Mouse (Mus musculus): ENCODE measurements at regions not wholly inside any gene's neighbourhood (a gene's known extent, or its start where the extent isn't known, plus 50 kb on each side); places are given as distances from the start of the nearest gene placed in this dataset.

DNA sequence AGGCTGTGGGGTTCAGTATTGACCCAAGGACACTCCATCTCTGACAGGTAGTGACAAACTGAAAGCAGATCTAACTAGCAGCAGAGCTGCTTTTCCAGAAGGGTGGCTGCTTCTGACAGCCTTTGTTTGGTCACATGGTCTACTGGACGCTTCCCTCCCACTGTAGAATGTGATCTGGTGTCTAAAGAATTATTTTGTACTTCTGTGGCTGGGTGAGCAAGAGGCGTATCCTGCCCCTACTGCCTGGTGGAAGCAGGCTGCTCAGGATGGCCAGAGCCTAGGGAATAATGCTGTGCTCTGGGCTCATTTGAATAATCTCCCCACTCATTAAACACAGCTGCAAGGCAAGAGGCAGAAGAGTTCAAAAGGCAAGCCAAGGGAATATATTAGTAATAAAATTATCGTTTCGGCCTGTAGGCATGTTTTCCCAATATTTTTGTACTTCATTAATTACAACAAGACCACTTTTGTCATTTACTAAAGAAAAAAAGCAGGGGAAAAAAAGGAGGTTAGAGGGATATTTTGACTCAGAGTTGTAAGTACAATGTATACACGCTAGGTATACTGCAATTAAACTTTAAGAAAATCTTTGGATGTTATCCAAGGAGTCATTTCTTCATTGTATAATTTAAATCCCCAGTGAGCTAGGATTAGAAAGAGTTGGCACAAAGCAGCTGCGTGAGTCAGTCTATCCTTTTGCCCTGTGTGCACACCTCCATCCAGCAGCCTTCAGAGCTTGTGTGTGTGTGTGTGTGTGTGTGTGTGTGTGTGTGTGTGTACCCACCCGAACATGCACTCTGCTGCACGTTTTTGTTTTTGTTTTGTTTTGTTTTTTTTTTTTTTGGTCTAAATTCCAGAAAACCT is 504.3 kb upstream of the Tmpo start:
- no peaks in the 10 kb centered on the region for H3K4me1 ChIP-seq (replicated peaks)
- no peak overlapping the region for H3K9ac ChIP-seq
- no peaks in the 10 kb centered on the region; the same call in 1 of the 2 replicates for H3K9me3 ChIP-seq (replicated peaks)
- H3K4me3 ChIP-seq (replicated peaks) = no peak overlapping the region
- ATAC-seq (ENCODE audit: low read depth) (no peak), DNase-seq (no peak)
- no peak overlapping the region for H3K4me2 ChIP-seq
- 48% methylated on average over 8 of the region's 8 CpGs for whole genome bisulfite sequencing (ENCODE audit: insufficient replicate concordance)
- no peak overlapping the region for H3K27ac ChIP-seq
- H3K27me3 ChIP-seq = no peaks in the 10 kb centered on the region
- no peaks in the 10 kb centered on the region for H3K36me3 ChIP-seq

DNA sequence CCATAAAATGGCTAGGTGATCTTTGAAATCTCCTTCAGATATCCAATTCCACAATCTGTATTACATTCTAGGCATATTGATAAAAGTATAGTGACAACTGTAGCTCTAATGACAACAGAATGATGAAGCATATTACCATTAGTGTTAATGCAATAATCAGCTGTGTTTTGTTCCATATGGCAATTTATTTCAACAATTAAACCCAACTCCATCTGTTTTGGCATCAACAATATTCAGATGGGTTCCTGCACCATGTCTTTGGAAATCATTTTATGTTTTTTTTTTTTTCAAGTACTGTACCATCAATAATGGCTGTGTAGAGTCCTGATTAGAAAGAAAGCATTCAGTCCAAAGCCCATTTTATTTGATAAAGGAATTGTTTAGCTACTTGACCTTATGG is 498.5 kb upstream of the Tmpo start:
- H3K9me3 ChIP-seq (replicated peaks) = no peaks in the 10 kb centered on the region

GRCm38 (mm10) chr10:91637911-91638310 is 456.8 kb upstream of the Tmpo start:
- Histone ChIP-seq H3K9ac (no peak overlapping the region), H3K27me3 (no peaks in the 10 kb centered on the region), H3K4me3 (replicated peaks) (no peak overlapping the region), H3K27ac (no peak overlapping the region), H3K4me2 (no peak overlapping the region), H3K36me3 (no peaks in the 10 kb centered on the region), H3K9me3 (replicated peaks) (no peaks in the 10 kb centered on the region), H3K4me1 (replicated peaks) (no peaks in the 10 kb centered on the region)
- DNase-seq = no peak
- no peak for ATAC-seq (ENCODE audit: low read depth)

More for the DNA sequence above, 498.5 kb upstream of the Tmpo start:
- H3K27ac ChIP-seq = no peak overlapping the region
- DNase-seq = no peak
- no peak for ATAC-seq (ENCODE audit: low read depth)
- H3K4me2 ChIP-seq = no peak overlapping the region
- no peaks in the 10 kb centered on the region for H3K27me3 ChIP-seq
- no peaks in the 10 kb centered on the region for H3K36me3 ChIP-seq
- no peaks in the 10 kb centered on the region for H3K4me1 ChIP-seq (replicated peaks)
- H3K4me3 ChIP-seq (replicated peaks) = no peak overlapping the region
- no peak overlapping the region for H3K9ac ChIP-seq

DNA sequence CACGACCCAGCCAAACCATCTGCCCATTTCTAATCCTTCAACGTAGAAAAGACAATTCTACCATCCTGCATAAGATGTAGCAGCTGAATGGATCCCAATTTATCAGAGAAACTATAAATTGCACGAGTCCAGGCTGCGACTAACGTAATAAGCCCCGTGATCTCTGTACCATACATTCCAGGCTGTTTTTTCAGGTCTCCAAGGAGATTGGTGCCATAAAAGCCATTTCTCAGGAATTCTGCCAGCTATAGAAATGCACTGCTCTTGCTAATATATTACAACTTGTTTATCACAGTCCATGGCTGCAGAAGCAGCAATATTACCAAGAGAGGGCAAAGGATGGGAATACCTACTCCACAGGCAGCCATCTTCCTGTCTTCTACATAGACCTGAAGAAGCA is 447.6 kb upstream of the Tmpo start:
- H3K4me3 ChIP-seq (replicated peaks) = no peak overlapping the region
- H3K4me1 ChIP-seq (replicated peaks) = no peaks in the 10 kb centered on the region
- ATAC-seq (ENCODE audit: low read depth) (no peak), DNase-seq (no peak)
- H3K4me2 ChIP-seq = no peak overlapping the region
- no peaks in the 10 kb centered on the region for H3K27me3 ChIP-seq
- no peaks in the 10 kb centered on the region for H3K9me3 ChIP-seq (replicated peaks)
- no peaks in the 10 kb centered on the region for H3K36me3 ChIP-seq
- no peak overlapping the region for H3K27ac ChIP-seq
- H3K9ac ChIP-seq = no peak overlapping the region
- WGBS (ENCODE audit: insufficient replicate concordance) = 60% methylated on average over 6 of the region's 6 CpGs

DNA sequence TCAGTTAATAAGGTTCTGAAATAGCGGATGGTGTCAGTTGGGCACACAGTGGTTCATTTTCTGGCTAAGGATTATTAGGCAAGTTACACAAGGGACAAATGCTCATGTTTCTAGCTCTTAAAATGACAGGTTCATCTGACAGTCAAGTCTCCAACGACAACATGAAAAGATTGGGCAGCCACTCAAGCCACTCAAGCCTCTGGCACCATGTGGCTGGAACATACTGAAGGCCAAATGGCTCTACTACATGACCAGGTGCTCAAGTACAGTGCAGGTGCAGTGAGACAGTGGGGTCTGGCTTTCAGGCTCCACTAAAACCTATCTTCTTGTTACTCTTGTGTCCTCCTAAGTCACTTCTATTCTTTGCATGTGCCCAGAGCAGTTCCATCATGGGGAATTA is 441.2 kb upstream of the Tmpo start:
- ATAC-seq (ENCODE audit: low read depth) = no peak
- no peaks in the 10 kb centered on the region for H3K36me3 ChIP-seq
- H3K27ac ChIP-seq = no peak overlapping the region
- no peaks in the 10 kb centered on the region for H3K27me3 ChIP-seq
- H3K9me3 ChIP-seq (replicated peaks) = no peaks in the 10 kb centered on the region
- no peak for DNase-seq
- no peak overlapping the region for H3K9ac ChIP-seq
- H3K4me3 ChIP-seq (replicated peaks) = no peak overlapping the region
- H3K4me1 ChIP-seq (replicated peaks) = no peaks in the 10 kb centered on the region
- H3K4me2 ChIP-seq = no peak overlapping the region
- WGBS (ENCODE audit: insufficient replicate concordance) = 67% methylated on average over 2 of the region's 2 CpGs

GRCm38 (mm10) chr10:91613794-91614479 is 432.8 kb upstream of the Tmpo start:
- Histone ChIP-seq H3K9ac (no peak overlapping the region), H3K4me1 (replicated peaks) (no peaks in the 10 kb centered on the region), H3K4me2 (no peak overlapping the region), H3K9me3 (replicated peaks) (0 out of 2 replicates have a peak, but pooled peaks cover 5% of the 10 kb centered on the region), H3K27me3 (no peaks in the 10 kb centered on the region), H3K27ac (no peak overlapping the region), H3K36me3 (no peaks in the 10 kb centered on the region), H3K4me3 (replicated peaks) (no peak overlapping the region)
- DNase-seq (no peak), ATAC-seq (ENCODE audit: low read depth) (no peak)
- WGBS (ENCODE audit: insufficient replicate concordance) = 71% methylated on average over 8 of the region's 8 CpGs

DNA sequence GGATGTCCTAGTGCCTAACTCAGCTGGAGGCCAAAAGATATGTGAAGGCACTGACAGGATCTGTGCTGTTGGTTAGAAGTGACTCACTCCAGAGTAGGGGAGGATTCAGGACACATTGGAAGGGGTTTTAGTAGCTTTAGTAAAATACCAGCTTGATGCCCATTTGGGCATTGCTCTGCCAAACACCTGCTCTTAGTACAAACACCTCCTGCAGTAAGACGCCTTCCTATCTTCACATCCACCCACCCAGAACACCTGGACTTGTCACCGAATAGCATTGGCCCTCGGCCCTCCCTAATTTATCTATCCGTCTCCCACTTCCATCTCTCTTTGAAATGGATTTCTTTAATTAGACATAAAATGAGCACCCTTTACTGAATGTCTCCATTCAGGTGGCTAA is 430.9 kb upstream of the Tmpo start:
- no peak overlapping the region for H3K9ac ChIP-seq
- WGBS (ENCODE audit: insufficient replicate concordance) = 70% methylated on average over 4 of the region's 4 CpGs

GRCm38 (mm10) chr10:91594891-91595290 is 413.8 kb upstream of the Tmpo start:
- 61% methylated on average over 3 of the region's 3 CpGs for WGBS (ENCODE audit: insufficient replicate concordance)
- ATAC-seq (ENCODE audit: low read depth) (no peak), DNase-seq (no peak)
- H3K9me3 ChIP-seq (replicated peaks) = no peaks in the 10 kb centered on the region
- H3K4me1 ChIP-seq (replicated peaks) = no peaks in the 10 kb centered on the region
- no peak overlapping the region for H3K4me2 ChIP-seq
- H3K27ac ChIP-seq = no peak overlapping the region
- H3K27me3 ChIP-seq = no peaks in the 10 kb centered on the region
- no peak overlapping the region for H3K4me3 ChIP-seq (replicated peaks)
- H3K9ac ChIP-seq = no peak overlapping the region
- H3K36me3 ChIP-seq = no peaks in the 10 kb centered on the region

More for the DNA sequence above, 430.9 kb upstream of the Tmpo start:
- Histone ChIP-seq H3K27ac (no peak overlapping the region), H3K36me3 (no peaks in the 10 kb centered on the region), H3K4me3 (replicated peaks) (no peak overlapping the region), H3K9me3 (replicated peaks) (0 out of 2 replicates have a peak, but pooled peaks cover 5% of the 10 kb centered on the region), H3K4me2 (no peak overlapping the region), H3K27me3 (no peaks in the 10 kb centered on the region), H3K4me1 (replicated peaks) (no peaks in the 10 kb centered on the region)
- no peak for DNase-seq
- no peak for ATAC-seq (ENCODE audit: low read depth)

GRCm38 (mm10) chr10:91593378-91593777 is 412.3 kb upstream of the Tmpo start:
- no peaks in the 10 kb centered on the region for H3K9me3 ChIP-seq (replicated peaks)
- no peak overlapping the region for H3K4me2 ChIP-seq
- H3K4me1 ChIP-seq (replicated peaks) = no peaks in the 10 kb centered on the region
- WGBS (ENCODE audit: insufficient replicate concordance) = 50% methylated on average over 2 of the region's 2 CpGs
- H3K27me3 ChIP-seq = no peaks in the 10 kb centered on the region
- DNase-seq = no peak
- no peak overlapping the region for H3K9ac ChIP-seq
- no peak overlapping the region for H3K27ac ChIP-seq
- H3K4me3 ChIP-seq (replicated peaks) = no peak overlapping the region
- ATAC-seq (ENCODE audit: low read depth) = no peak
- H3K36me3 ChIP-seq = no peaks in the 10 kb centered on the region

- no peak overlapping the region for H3K4me2 ChIP-seq
- H3K9ac ChIP-seq = no peak overlapping the region
- H3K36me3 ChIP-seq = no peaks in the 10 kb centered on the region
- H3K27ac ChIP-seq = no peak overlapping the region
- 65% methylated on average over 10 of the region's 10 CpGs for WGBS (ENCODE audit: insufficient replicate concordance)
- H3K4me1 ChIP-seq (replicated peaks) = no peaks in the 10 kb centered on the region
- H3K27me3 ChIP-seq = no peaks in the 10 kb centered on the region
- ATAC-seq (ENCODE audit: low read depth) = no peak
- H3K9me3 ChIP-seq (replicated peaks) = no peaks in the 10 kb centered on the region
- no peak for DNase-seq
- H3K4me3 ChIP-seq (replicated peaks) = no peak overlapping the region
Measured at GRCm38 (mm10) chr10:91591845-91592244, 410.7 kb upstream of the Tmpo start.

DNA sequence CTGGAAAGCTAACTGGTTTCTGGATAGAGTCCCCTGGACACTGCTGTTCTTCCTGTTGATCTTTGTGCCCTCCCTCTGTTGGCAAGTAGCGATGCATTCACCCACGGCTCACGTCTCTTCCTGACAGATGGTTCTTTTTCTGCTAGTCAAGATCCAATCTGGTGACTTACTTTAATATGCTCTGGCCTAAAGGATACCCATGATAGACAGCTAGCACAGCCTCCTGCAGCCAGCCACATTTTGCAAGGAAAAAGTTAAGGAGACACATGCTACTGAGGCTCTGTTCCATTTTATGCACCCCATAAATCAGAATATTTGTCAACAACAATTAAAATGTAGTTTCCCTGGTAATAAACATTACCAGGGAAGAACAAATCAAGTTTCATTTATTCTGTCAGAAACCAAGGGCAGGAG is 410.3 kb upstream of the Tmpo start:
- H3K36me3 ChIP-seq = no peaks in the 10 kb centered on the region
- no peaks in the 10 kb centered on the region for H3K27me3 ChIP-seq
- no peaks in the 10 kb centered on the region for H3K4me1 ChIP-seq (replicated peaks)

GRCm38 (mm10) chr10:91583204-91583603 is 402.1 kb upstream of the Tmpo start:
- Histone ChIP-seq H3K4me2 (no peak overlapping the region), H3K36me3 (no peaks in the 10 kb centered on the region), H3K27me3 (no peaks in the 10 kb centered on the region), H3K4me1 (replicated peaks) (no peaks in the 10 kb centered on the region), H3K4me3 (replicated peaks) (no peak overlapping the region), H3K9me3 (replicated peaks) (0 out of 2 replicates have a peak, but pooled peaks cover 6% of the 10 kb centered on the region), H3K27ac (no peak overlapping the region), H3K9ac (no peak overlapping the region)
- ATAC-seq (ENCODE audit: low read depth) = no peak
- no peak for DNase-seq
- WGBS (ENCODE audit: insufficient replicate concordance) = 56% methylated on average over 3 of the region's 3 CpGs

More for the DNA sequence above, 410.3 kb upstream of the Tmpo start:
- H3K9me3 ChIP-seq (replicated peaks) = no peaks in the 10 kb centered on the region
- H3K27ac ChIP-seq = no peak overlapping the region
- 56% methylated on average over 3 of the region's 3 CpGs for whole genome bisulfite sequencing (ENCODE audit: insufficient replicate concordance)
- H3K4me3 ChIP-seq (replicated peaks) = no peak overlapping the region
- H3K4me2 ChIP-seq = no peak overlapping the region
- no peak for DNase-seq
- no peak for ATAC-seq (ENCODE audit: low read depth)
- no peak overlapping the region for H3K9ac ChIP-seq

Measured in liver, embryonic 13.5 days (tissue).